Mouse (Mus musculus) forebrain, postnatal 0 days (tissue): ENCODE measurements around the gene Olfr666. TPM values are rescaled to one million over a fixed set of nuclear protein-coding genes. Genes with fewer than 3 reads are reported as not detected.
"Not testable (repeated sequence)": the region's sequence is repeated elsewhere in the genome, so short reads cannot be mapped to it uniquely, and the experiment has no call there.

Source experiments
- ATAC-seq: fragments of 200-750 bp; cut with Nextera tagmentation; 2 replicates; pipeline ENCODE4 v1.8.0; 2017; ENCODE audit warnings: mild to moderate bottlenecking, moderate library complexity
- DNase-seq: peaks from one replicate; pipeline ENCODE4 v3.0.0-alpha.2; 2015
- H3K27ac ChIP-seq: fragments of 300-500 bp; sonication (generic); 2 replicates; pipeline ENCODE4 v1.5.1; 2014; ENCODE audit warnings: low read depth, mild to moderate bottlenecking, antibody characterized with exemption, low read length, moderate library complexity, mixed read lengths
- H3K27me3 ChIP-seq: fragments of 300-500 bp; sonication (generic); 2 replicates; pipeline ENCODE4 v1.6.1; 2014; ENCODE audit warnings: mild to moderate bottlenecking, low read length, mixed read lengths; ENCODE audit not compliant: insufficient read depth
- H3K36me3 ChIP-seq: fragments of 300-500 bp; sonication (generic); 2 replicates; pipeline ENCODE4 v1.6.1; 2014; ENCODE audit warnings: mild to moderate bottlenecking, moderate library complexity; ENCODE audit not compliant: insufficient read depth
- H3K4me1 ChIP-seq: fragments of 300-500 bp; sonication (generic); 2 replicates; pipeline ENCODE4 v1.6.1; 2014; ENCODE audit warnings: antibody characterized with exemption; ENCODE audit not compliant: insufficient read depth
- H3K4me2 ChIP-seq: fragments of 300-500 bp; sonication (generic); 2 replicates; pipeline ENCODE4 v1.6.1; 2014; ENCODE audit warnings: low read depth, mild to moderate bottlenecking, moderate library complexity
- H3K4me3 ChIP-seq: fragments of 300-500 bp; sonication (generic); 2 replicates; pipeline ENCODE4 v1.5.1; 2014; ENCODE audit warnings: low read depth, low read length, mixed read lengths
- H3K9ac ChIP-seq: fragments of 300-500 bp; sonication (generic); 2 replicates; pipeline ENCODE4 v1.6.1; 2014; ENCODE audit warnings: mild to moderate bottlenecking
- H3K9me3 ChIP-seq: fragments of 300-500 bp; sonication (generic); 2 replicates; pipeline ENCODE4 v1.6.1; 2016; ENCODE audit warnings: low read length
- CTCF ChIP-seq: sonication (generic); IDR thresholded peaks from 2 replicates; pipeline ENCODE4 v1.5.1; 2016; ENCODE audit warnings: antibody characterized with exemption, control low read depth, low read depth
- WGBS: fragments of 180-500 bp; shearing (Covaris S2); extraction: QIAGEN DNeasy Blood & Tissue Kit; methylation state at CpG from one replicate; pipeline ENCODE4 v1.1.7; 2014; 5-methylcytosine and 5-hydroxymethylcytosine counted together
- polyA plus RNA-seq: library from polyadenylated mRNA; unstranded; fragments of >200 nt; fragmentation: Nextera tagmentation; extraction: Ambion mirVana; gene quantifications from 2 replicates; pipeline ENCODE4 v1.2.1, GENCODE M21; 2015
- total RNA-seq: library from RNA; depleted of rRNA; stranded (reverse); fragments of >200 nt; gene quantifications from 2 replicates; pipeline ENCODE4 v1.2.3, GENCODE M21; 2014; rRNA removed

Olfr666 gene
- total and polyA plus RNA-seq, 2 experiments from 2014 or later: not detected

- Histone ChIP-seq H3K9ac (no peak overlapping the region), H3K36me3 (no peaks in the 10 kb centered on the region), H3K9me3 (no peaks in the 10 kb centered on the region), H3K4me1 (no peaks in the 10 kb centered on the region), H3K27me3 (no peaks in the 10 kb centered on the region), H3K27ac (no peak overlapping the region), H3K4me2 (no peak overlapping the region), H3K4me3 (no peak overlapping the region)
- 87% methylated on average over 3 of the region's 3 CpGs for WGBS
- DNase-seq (no peak), ATAC-seq (no peak)
- TF ChIP-seq CTCF: no peak
Observed at GRCm38 (mm10) chr7:104855248-104855750, 40.5 kb downstream of the Olfr666 start.

GRCm38 (mm10) chr7:104851546-104851945 lies 44.2 kb downstream of the Olfr666 start:
- H3K9me3 ChIP-seq, H3K27me3 ChIP-seq, H3K27ac ChIP-seq, H3K4me1 ChIP-seq, H3K4me3 ChIP-seq, H3K36me3 ChIP-seq, H3K4me2 ChIP-seq, ATAC-seq, DNase-seq, H3K9ac ChIP-seq: not testable (repeated sequence)
- 65% methylated on average over 2 of the region's 2 CpGs for WGBS

DNA sequence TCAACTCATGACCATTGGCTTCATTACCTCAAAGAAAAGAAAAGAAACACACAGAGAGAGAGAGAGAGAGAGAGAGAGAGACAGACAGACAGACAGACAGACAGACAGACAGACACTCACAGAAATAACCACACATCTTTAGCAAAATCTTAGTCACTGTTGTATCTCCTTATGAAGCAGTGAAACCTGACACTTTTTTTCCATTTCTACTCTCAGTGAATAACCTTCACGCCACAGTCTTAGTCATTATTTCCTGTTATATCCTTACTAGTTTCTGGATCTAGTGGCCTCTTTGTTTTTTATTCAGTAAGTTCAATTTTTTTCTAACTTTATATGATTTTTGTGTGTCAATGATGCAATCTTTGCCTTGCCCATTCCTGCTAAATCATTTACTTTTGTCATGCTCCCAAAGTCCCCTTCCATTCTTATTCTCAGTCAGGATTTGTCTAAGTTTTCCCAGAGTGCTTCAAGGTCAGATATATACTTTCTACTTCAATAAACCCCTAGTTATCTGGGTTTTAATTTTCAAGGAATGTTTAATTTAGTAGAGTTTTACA lies 51.9 kb downstream of the Olfr666 start:
- DNase-seq (no peak), ATAC-seq (no peak)
- Histone ChIP-seq H3K27ac (no peak overlapping the region), H3K4me2 (no peak overlapping the region), H3K9me3 (no peaks in the 10 kb centered on the region), H3K36me3 (no peaks in the 10 kb centered on the region), H3K9ac (no peak overlapping the region), H3K4me3 (no peak overlapping the region), H3K27me3 (no peaks in the 10 kb centered on the region), H3K4me1 (no peaks in the 10 kb centered on the region)
- no peak for TF ChIP-seq CTCF
- WGBS: 90% methylated on average over 1 of the region's 1 CpGs

GRCm38 (mm10) chr7:104842503-104842902 lies 53.2 kb downstream of the Olfr666 start, which contains the start of gene Usp17lb:
Usp17lb (minus strand) TSS chr7:104842603.
- H3K4me3 ChIP-seq: no peak within 1 kb of the TSS
- no peak within 1 kb of the TSS for H3K4me2 ChIP-seq
- 50% methylated on average over 1 of the region's 1 CpGs for WGBS
- no peak within 1 kb of the TSS for H3K27ac ChIP-seq
- H3K9ac ChIP-seq: no peak within 1 kb of the TSS
- no peaks in the 10 kb centered on the region for H3K4me1 ChIP-seq
- H3K9me3 ChIP-seq: no peaks in the 10 kb centered on the region
- no peak for TF ChIP-seq CTCF
- H3K27me3 ChIP-seq: no peaks in the 10 kb centered on the region
- ATAC-seq (no peak), DNase-seq (no peak)
- H3K36me3 ChIP-seq: no peaks in the 10 kb centered on the region

Other genes starting within 250 kb of the Olfr666 start
- gene Olfr658, start 248.6 kb downstream of the Olfr666 start, total RNA-seq: 0.14 and 0.62 TPM in 2 replicates
- gene Olfr658, start 248.6 kb downstream of the Olfr666 start, polyA plus RNA-seq: 0.08 and 0.23 TPM in 2 replicates
- gene Olfr659, start 229.2 kb downstream of the Olfr666 start, total RNA-seq: not detected in 2 replicates
- gene Olfr659, start 229.2 kb downstream of the Olfr666 start, polyA plus RNA-seq: not detected in 2 replicates
- not detected in 2 replicates for gene Olfr661, start 209.5 kb downstream of the Olfr666 start, total RNA-seq
- gene Olfr661, start 209.5 kb downstream of the Olfr666 start, polyA plus RNA-seq: not detected in 2 replicates
- not detected in 2 replicates for gene Usp17le, start 118.5 kb downstream of the Olfr666 start, total RNA-seq
- gene Usp17le, start 118.5 kb downstream of the Olfr666 start, polyA plus RNA-seq: not detected in 2 replicates
- not detected in 2 replicates for gene Usp17lb, start 53.3 kb downstream of the Olfr666 start, total RNA-seq
- not detected in 2 replicates for gene Usp17lb, start 53.3 kb downstream of the Olfr666 start, polyA plus RNA-seq
- not detected in 2 replicates for gene Usp17la, start 38.9 kb downstream of the Olfr666 start, total RNA-seq
- gene Usp17la, start 38.9 kb downstream of the Olfr666 start, polyA plus RNA-seq: not detected in 2 replicates
- gene Olfr665, start 17.9 kb downstream of the Olfr666 start, total RNA-seq: not detected in 2 replicates
- gene Olfr665, start 17.9 kb downstream of the Olfr666 start, polyA plus RNA-seq: not detected in 2 replicates
- gene Olfr667, start 25.5 kb upstream of the Olfr666 start, total RNA-seq: not detected in 2 replicates
- not detected in 2 replicates for gene Olfr667, start 25.5 kb upstream of the Olfr666 start, polyA plus RNA-seq
- gene Olfr668, start 32.1 kb upstream of the Olfr666 start, total RNA-seq: not detected in 2 replicates
- gene Olfr668, start 32.1 kb upstream of the Olfr666 start, polyA plus RNA-seq: not detected in 2 replicates
- not detected in 2 replicates for gene Olfr669, start 38.3 kb upstream of the Olfr666 start, total RNA-seq
- gene Olfr669, start 38.3 kb upstream of the Olfr666 start, polyA plus RNA-seq: not detected in 2 replicates
- gene Olfr670, start 66.7 kb upstream of the Olfr666 start, total RNA-seq: not detected in 2 replicates
- gene Olfr670, start 66.7 kb upstream of the Olfr666 start, polyA plus RNA-seq: not detected in 2 replicates
- not detected in 2 replicates for gene Olfr671, start 83.2 kb upstream of the Olfr666 start, total RNA-seq
- not detected in 2 replicates for gene Olfr671, start 83.2 kb upstream of the Olfr666 start, polyA plus RNA-seq
- gene Olfr672, start 106.1 kb upstream of the Olfr666 start, total RNA-seq: not detected in 2 replicates
- not detected in 2 replicates for gene Olfr672, start 106.1 kb upstream of the Olfr666 start, polyA plus RNA-seq
- gene Olfr675, start 132.5 kb upstream of the Olfr666 start, total RNA-seq: not detected in 2 replicates
- not detected in 2 replicates for gene Olfr675, start 132.5 kb upstream of the Olfr666 start, polyA plus RNA-seq
- not detected in 2 replicates for gene Olfr676, start 136.7 kb upstream of the Olfr666 start, total RNA-seq
- gene Olfr676, start 136.7 kb upstream of the Olfr666 start, polyA plus RNA-seq: not detected in 2 replicates
- not detected in 2 replicates for gene Olfr677, start 155.4 kb upstream of the Olfr666 start, total RNA-seq
- gene Olfr677, start 155.4 kb upstream of the Olfr666 start, polyA plus RNA-seq: not detected in 2 replicates
- not detected in 2 replicates for gene Olfr678, start 168.5 kb upstream of the Olfr666 start, total RNA-seq
- not detected in 2 replicates for gene Olfr678, start 168.5 kb upstream of the Olfr666 start, polyA plus RNA-seq
- gene Olfr679, start 185.3 kb upstream of the Olfr666 start, total RNA-seq: not detected in 2 replicates
- not detected in 2 replicates for gene Olfr679, start 185.3 kb upstream of the Olfr666 start, polyA plus RNA-seq
- not detected in 2 replicates for gene Olfr680-ps1, start 196.9 kb upstream of the Olfr666 start, total RNA-seq
- gene Olfr680-ps1, start 196.9 kb upstream of the Olfr666 start, polyA plus RNA-seq: not detected in 2 replicates
- not detected in 2 replicates for gene Olfr681, start 220.9 kb upstream of the Olfr666 start, total RNA-seq
- not detected in 2 replicates for gene Olfr681, start 220.9 kb upstream of the Olfr666 start, polyA plus RNA-seq